Mouse (Mus musculus) adrenal gland, postnatal 25 days (tissue): ENCODE measurements around the gene Lamc1. TPM values are rescaled to one million over a fixed set of nuclear protein-coding genes. Genes with fewer than 3 reads are reported as not detected.
"Not testable (repeated sequence)": the region's sequence is repeated elsewhere in the genome, so short reads cannot be mapped to it uniquely, and the experiment has no call there.

Source experiments
- DNase-seq: peaks from one replicate; pipeline ENCODE4 v3.0.0; 2021; ENCODE audit warnings: mixed read lengths
- total RNA-seq: library from RNA; stranded (reverse); gene quantifications from 2 replicates; pipeline ENCODE4 v1.2.3, GENCODE M21; 2021

The Lamc1 gene
- total RNA-seq, 1 experiment from 2014 or later = 103 TPM

GRCm38 (mm10) chr1:153299436-153299835 lies 33.1 kb downstream of the Lamc1 start:
- DNase-seq = not testable (repeated sequence)

- not testable (repeated sequence) for DNase-seq
Measured at GRCm38 (mm10) chr1:153297774-153298363, 34.7 kb downstream of the Lamc1 start.

- DNase-seq = no peak
Measured at GRCm38 (mm10) chr1:153296035-153296434, 36.6 kb downstream of the Lamc1 start.

GRCm38 (mm10) chr1:153292892-153293291 lies 39.7 kb downstream of the Lamc1 start:
- DNase-seq = no peak

- peak; percentile 22 for DNase-seq
Measured at GRCm38 (mm10) chr1:153292202-153292601, 40.4 kb downstream of the Lamc1 start.

GRCm38 (mm10) chr1:153291416-153291815 lies 41.2 kb downstream of the Lamc1 start:
- DNase-seq = no peak

GRCm38 (mm10) chr1:153288010-153288409 lies 44.6 kb downstream of the Lamc1 start:
- DNase-seq = no peak

GRCm38 (mm10) chr1:153287443-153287842 lies 45.1 kb downstream of the Lamc1 start:
- no peak for DNase-seq

- DNase-seq = no peak
Measured at GRCm38 (mm10) chr1:153286216-153286615, 46.4 kb downstream of the Lamc1 start.

- no peak for DNase-seq
Measured at GRCm38 (mm10) chr1:153285188-153285587, 47.4 kb downstream of the Lamc1 start.

- no peak for DNase-seq
Measured at GRCm38 (mm10) chr1:153282342-153282975, 50.1 kb downstream of the Lamc1 start.

- no peak for DNase-seq
Measured at GRCm38 (mm10) chr1:153281483-153281882, 51.1 kb downstream of the Lamc1 start.

- no peak for DNase-seq
Measured at GRCm38 (mm10) chr1:153280411-153280810, 52.2 kb downstream of the Lamc1 start.

- DNase-seq = no peak
Measured at GRCm38 (mm10) chr1:153278028-153278613, 54.5 kb downstream of the Lamc1 start.

- DNase-seq = no peak
Measured at GRCm38 (mm10) chr1:153275466-153275865, 57.1 kb downstream of the Lamc1 start.

GRCm38 (mm10) chr1:153274611-153275010 lies 58.0 kb downstream of the Lamc1 start:
- no peak for DNase-seq

- DNase-seq = no peak
Measured at GRCm38 (mm10) chr1:153273657-153274056, 58.9 kb downstream of the Lamc1 start.

GRCm38 (mm10) chr1:153270827-153271226 lies 61.8 kb downstream of the Lamc1 start:
- no peak for DNase-seq

GRCm38 (mm10) chr1:153269681-153270080 lies 62.9 kb downstream of the Lamc1 start:
- no peak for DNase-seq

GRCm38 (mm10) chr1:153268806-153269309 lies 63.7 kb downstream of the Lamc1 start:
- no peak for DNase-seq

- no peak for DNase-seq
Measured at GRCm38 (mm10) chr1:153268306-153268705, 64.3 kb downstream of the Lamc1 start.

- no peak for DNase-seq
Measured at GRCm38 (mm10) chr1:153267730-153268129, 64.9 kb downstream of the Lamc1 start.

GRCm38 (mm10) chr1:153266891-153267290 lies 65.7 kb downstream of the Lamc1 start:
- no peak for DNase-seq

- DNase-seq = no peak
Measured at GRCm38 (mm10) chr1:153265579-153265978, 67.0 kb downstream of the Lamc1 start.
